Mouse (Mus musculus): ENCODE measurements around the gene Raet1e. TPM values are rescaled to one million over a fixed set of nuclear protein-coding genes. Genes with fewer than 3 reads are reported as not detected.
"Not testable (repeated sequence)": the region's sequence is repeated elsewhere in the genome, so short reads cannot be mapped to it uniquely, and the experiment has no call there.

Raet1e gene
- polyA plus RNA-seq (2015; fragmentation: Nextera tagmentation; extraction: Ambion mirVana), result 0.81 and 1.3 TPM in 2 replicates

DNA sequence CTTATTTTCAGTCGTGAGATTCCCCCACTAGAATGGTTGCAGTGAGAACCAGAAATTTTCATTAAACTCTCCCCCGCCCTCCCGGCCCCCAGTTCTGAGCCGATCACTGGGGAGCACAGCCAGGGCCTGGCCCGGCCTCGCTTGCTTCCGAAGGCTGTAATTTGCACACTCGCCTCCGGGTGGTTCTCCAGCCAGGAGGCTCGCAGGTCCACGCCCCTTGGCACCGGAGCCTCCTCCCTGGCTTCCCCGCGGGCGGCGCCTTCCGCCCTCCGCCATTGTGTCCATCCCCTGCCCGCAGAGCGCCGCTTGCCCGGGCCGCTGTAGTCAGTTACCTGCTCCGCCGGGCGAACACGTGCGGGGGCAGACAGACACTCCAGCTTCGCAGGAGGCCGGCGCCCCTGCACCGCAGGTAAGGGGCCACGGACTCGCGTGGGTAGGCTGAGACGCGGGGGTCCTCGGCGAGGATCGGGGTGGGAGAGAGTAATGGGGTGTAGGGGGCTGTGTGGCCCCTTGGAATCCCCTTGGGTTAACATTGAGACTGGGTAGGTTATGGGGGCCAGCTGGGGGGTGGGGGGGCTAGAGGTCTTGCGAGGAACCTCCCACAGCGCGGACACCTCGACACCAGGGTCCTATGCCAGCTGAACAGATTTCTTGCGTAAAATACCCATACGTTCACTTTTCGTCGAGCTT is at the start of gene Raet1e, which contains the start of gene H60b:
Raet1e (plus strand) TSS at position 260 of the 690 bp plus-strand sequence.
H60b (plus strand) TSS at position 277 of the 690 bp plus-strand sequence.
- H3K27me3 ChIP-seq (replicated peaks), result peaks cover 48% of the 10 kb centered on the region

DNA sequence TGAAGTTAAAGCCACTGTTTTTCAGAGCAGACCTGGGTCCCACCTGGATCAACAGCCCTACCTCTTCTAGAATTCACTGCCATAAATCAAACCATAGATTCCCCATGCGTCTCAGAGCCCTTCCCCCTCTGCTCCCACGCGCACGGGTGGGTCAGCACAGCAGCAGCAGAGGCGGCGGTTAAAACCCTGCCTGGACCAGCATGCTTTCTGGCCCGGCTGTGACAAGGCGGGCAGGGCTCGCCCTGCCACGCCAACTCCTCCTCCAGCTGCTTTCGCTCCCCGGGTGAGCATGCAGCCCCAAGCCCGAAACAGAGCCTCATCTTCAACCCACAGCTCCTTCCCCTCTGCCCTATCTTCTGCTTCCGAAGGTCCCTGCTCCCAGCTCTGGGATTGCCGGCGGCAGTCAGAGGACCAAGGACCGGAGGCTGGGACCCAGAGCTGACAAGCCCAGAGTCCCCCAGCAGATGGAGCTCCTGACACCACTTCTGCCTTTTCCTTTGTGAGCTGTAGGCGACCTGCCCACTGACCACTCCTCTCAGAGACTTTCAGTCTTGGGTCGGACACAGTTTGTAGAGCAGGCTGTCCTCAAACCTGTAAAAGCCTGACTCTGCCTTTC is 17.6 kb upstream of the Raet1e start:
- Histone ChIP-seq H3K27ac (no peak overlapping the region), H3K27me3 (replicated peaks) (no peaks in the 10 kb centered on the region), H3K36me3 (replicated peaks) (no peaks in the 10 kb centered on the region), H3K9ac (peak overlapping the region; percentile 56), H3K4me1 (no peaks in the 10 kb centered on the region), H3K4me2 (peak overlapping the region; percentile 85), H3K9me3 (0 out of 2 replicates have a peak, but pooled peaks cover 2% of the 10 kb centered on the region), H3K4me3 (peak overlapping the region; percentile 46)
- WGBS, result under 1% methylated on average over 19 of the region's 19 CpGs
- peak; percentile 90 for ATAC-seq (replicated peaks)

More for the DNA sequence above, at the start of gene Raet1e, which contains the start of gene H60b:
- not testable (repeated sequence) for H3K9ac ChIP-seq; H3K9me3 ChIP-seq; H3K27ac ChIP-seq; H3K36me3 ChIP-seq (replicated peaks)
- Histone ChIP-seq H3K4me1 (peaks cover 17% of the 10 kb centered on the region), H3K4me3 (peak within 1 kb of the TSS; percentile 24), H3K4me2 (peak within 1 kb of the TSS; percentile 48)
- peak; percentile 76 for ATAC-seq (replicated peaks)
- WGBS, result under 1% methylated on average over 48 of the region's 48 CpGs

- not testable (repeated sequence) for H3K36me3 ChIP-seq (replicated peaks); H3K9ac ChIP-seq; H3K27ac ChIP-seq; H3K9me3 ChIP-seq; H3K4me2 ChIP-seq; H3K27me3 ChIP-seq (replicated peaks); H3K4me3 ChIP-seq; ATAC-seq (replicated peaks); H3K4me1 ChIP-seq
- WGBS, result 92% methylated on average over 1 of the region's 1 CpGs
Measured at GRCm38 (mm10) chr10:22142194-22142593, 16.2 kb upstream of the Raet1e start.

GRCm38 (mm10) chr10:22142926-22143325 is 15.4 kb upstream of the Raet1e start:
- no peaks in the 10 kb centered on the region for H3K36me3 ChIP-seq (replicated peaks)
- H3K4me3 ChIP-seq, result no peak overlapping the region
- no peak for ATAC-seq (replicated peaks)
- no peak overlapping the region for H3K9ac ChIP-seq
- no peaks in the 10 kb centered on the region for H3K4me1 ChIP-seq
- H3K4me2 ChIP-seq, result no peak overlapping the region
- no peaks in the 10 kb centered on the region for H3K27me3 ChIP-seq (replicated peaks)
- 0 out of 2 replicates have a peak, but pooled peaks cover 2% of the 10 kb centered on the region for H3K9me3 ChIP-seq
- WGBS, result 72% methylated on average over 5 of the region's 5 CpGs
- no peak overlapping the region for H3K27ac ChIP-seq

DNA sequence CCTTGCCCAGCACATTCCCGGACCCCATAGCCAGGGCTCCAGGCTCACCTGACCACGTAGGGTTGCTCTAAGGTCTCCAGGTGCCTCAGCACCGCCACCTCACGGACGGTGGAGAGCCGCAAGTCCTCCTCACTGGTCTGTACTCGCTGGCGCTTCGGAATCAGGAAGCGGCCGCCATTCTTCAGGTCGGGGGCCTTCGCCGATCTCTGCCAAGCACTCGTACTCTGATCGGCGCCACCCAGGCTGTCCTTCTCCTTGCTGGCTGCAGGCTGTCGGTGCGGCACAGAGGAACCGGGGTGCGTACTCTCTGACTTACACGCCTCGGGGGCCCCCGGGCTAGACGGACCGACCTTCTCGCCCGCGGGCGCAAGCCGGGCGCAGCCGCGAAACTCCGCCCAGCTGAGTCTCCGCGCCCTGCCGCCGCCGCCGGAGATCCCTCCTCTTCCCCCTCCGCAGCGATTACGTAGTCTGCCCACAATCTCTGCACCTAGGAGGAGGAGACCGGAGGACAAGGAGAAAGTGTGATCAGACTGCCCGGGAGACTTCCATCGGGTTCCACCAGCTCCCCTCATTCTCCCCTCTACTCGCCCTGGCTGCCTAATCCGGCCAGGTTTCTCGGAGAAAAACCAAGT is 9.8 kb upstream of the Raet1e start:
- Histone ChIP-seq H3K4me3 (peak overlapping the region; percentile 52), H3K27me3 (replicated peaks) (peaks cover 24% of the 10 kb centered on the region), H3K4me2 (peak overlapping the region; percentile 92), H3K4me1 (peaks cover 31% of the 10 kb centered on the region), H3K9me3 (no peaks in the 10 kb centered on the region), H3K27ac (no peak overlapping the region), H3K36me3 (replicated peaks) (no peaks in the 10 kb centered on the region), H3K9ac (peak overlapping the region; percentile 45; the same call in 1 of the 2 replicates)
- ATAC-seq (replicated peaks), result peak; percentile 89
- under 1% methylated on average over 50 of the region's 50 CpGs for WGBS

DNA sequence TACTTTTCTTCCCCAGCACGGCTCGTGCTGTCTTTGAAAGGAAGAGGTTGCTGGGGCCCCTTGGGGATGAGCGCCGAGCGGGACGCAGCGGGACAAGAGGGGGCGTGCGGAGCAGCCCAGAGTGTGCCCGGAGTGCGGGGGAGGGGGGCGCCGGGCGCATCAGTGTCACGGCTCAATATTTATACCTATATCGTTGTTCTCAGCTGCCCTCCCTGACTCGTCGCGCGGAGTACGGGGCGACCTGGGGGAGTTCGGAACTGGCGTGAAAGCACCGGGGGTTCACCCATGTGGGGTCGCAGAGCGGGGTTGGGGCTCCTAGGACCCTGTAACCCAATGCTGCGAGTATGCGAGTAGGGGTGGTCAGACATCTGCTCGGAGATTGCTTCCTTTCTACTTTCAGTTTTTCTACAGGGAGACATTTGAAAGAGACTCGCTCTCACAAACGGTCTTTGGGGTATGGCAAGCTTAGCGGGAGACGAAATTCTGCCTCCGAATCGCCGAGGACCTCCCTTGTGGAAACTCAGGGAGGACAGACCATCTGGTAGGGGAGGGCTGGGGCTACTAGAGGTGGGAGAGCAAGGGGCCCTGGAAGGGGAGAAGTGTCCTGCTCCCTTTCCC is 9.2 kb upstream of the Raet1e start, which contains the start of gene E030030I06Rik:
E030030I06Rik (minus strand) TSS at position 198 of the 618 bp plus-strand sequence.
- Histone ChIP-seq H3K4me3 (peak within 1 kb of the TSS; percentile 52), H3K36me3 (replicated peaks) (no peaks in the 10 kb centered on the region), H3K27me3 (replicated peaks) (peaks cover 24% of the 10 kb centered on the region), H3K27ac (no peak within 1 kb of the TSS), H3K4me1 (peaks cover 33% of the 10 kb centered on the region), H3K9me3 (no peaks in the 10 kb centered on the region), H3K4me2 (peak within 1 kb of the TSS; percentile 92), H3K9ac (peak within 1 kb of the TSS; percentile 45; the same call in 1 of the 2 replicates)
- WGBS, result under 1% methylated on average over 37 of the region's 37 CpGs
- ATAC-seq (replicated peaks), result peak; percentile 51

DNA sequence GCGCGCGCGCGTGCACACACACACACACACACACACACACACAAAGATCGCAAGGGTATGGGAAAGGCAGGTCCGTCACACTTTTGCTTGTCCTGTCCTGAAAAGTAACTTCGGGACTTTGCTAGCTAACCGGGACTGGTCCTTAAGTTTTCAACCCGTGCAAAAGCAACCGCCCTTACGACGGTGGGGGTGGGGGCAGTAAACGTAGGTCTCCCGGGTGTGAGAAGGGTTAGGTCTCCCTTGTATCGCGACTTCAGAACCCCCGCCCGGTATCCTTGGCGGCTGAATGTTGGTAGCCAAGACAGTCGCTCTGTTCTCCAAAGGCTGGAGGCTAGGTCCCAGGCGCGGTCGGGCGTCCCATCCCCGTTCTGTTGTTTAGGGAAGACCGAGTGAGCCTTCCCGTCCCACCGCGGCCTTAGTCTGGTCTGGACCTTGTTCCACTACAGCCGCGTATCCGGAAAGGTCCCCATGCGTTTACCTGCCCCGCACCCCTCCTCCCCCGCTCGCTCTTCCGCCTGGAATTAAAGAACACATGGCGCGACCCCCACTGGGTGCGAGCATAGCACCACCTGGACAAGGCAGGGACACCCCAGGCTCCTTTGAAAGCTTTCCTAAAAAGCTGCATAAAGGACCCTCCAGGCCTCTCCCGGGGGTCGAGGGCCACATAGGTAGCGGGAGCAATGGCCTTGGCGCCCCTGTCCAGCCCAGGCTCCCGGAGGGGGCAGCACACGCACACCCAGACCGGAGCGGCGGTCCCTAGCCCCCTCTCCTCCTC is 8.5 kb upstream of the Raet1e start:
- no peak overlapping the region for H3K9ac ChIP-seq
- WGBS, result under 1% methylated on average over 50 of the region's 50 CpGs
- H3K9me3 ChIP-seq, result no peaks in the 10 kb centered on the region
- peaks cover 24% of the 10 kb centered on the region for H3K27me3 ChIP-seq (replicated peaks)
- peak overlapping the region; percentile 52 for H3K4me3 ChIP-seq
- no peak overlapping the region for H3K27ac ChIP-seq
- 0 out of 2 replicates have a peak, but pooled peaks have one; percentile 5 for ATAC-seq (replicated peaks)
- no peaks in the 10 kb centered on the region for H3K36me3 ChIP-seq (replicated peaks)
- peak overlapping the region; percentile 92 for H3K4me2 ChIP-seq
- H3K4me1 ChIP-seq, result peaks cover 35% of the 10 kb centered on the region

GRCm38 (mm10) chr10:22150593-22150992 is 7.8 kb upstream of the Raet1e start:
- Histone ChIP-seq H3K27ac (no peak overlapping the region), H3K9ac (no peak overlapping the region), H3K9me3 (no peaks in the 10 kb centered on the region), H3K4me2 (peak overlapping the region; percentile 92), H3K27me3 (replicated peaks) (peaks cover 31% of the 10 kb centered on the region), H3K4me3 (peak overlapping the region; percentile 52; the same call in 1 of the 2 replicates), H3K4me1 (peaks cover 35% of the 10 kb centered on the region), H3K36me3 (replicated peaks) (no peaks in the 10 kb centered on the region)
- ATAC-seq (replicated peaks), result no peak
- under 1% methylated on average over 27 of the region's 27 CpGs for WGBS

- not testable (repeated sequence) for ATAC-seq (replicated peaks); H3K27ac ChIP-seq; H3K36me3 ChIP-seq (replicated peaks); H3K9me3 ChIP-seq; H3K9ac ChIP-seq
- Histone ChIP-seq H3K27me3 (replicated peaks) (peaks cover 37% of the 10 kb centered on the region), H3K4me2 (peak overlapping the region; percentile 6; the same call in 1 of the 2 replicates), H3K4me3 (0 out of 2 replicates have a peak overlapping the region, but pooled peaks have one; percentile 7), H3K4me1 (peaks cover 35% of the 10 kb centered on the region)
- 1% methylated on average over 55 of the region's 55 CpGs for WGBS
Measured at GRCm38 (mm10) chr10:22151056-22151862, 7.1 kb upstream of the Raet1e start.

DNA sequence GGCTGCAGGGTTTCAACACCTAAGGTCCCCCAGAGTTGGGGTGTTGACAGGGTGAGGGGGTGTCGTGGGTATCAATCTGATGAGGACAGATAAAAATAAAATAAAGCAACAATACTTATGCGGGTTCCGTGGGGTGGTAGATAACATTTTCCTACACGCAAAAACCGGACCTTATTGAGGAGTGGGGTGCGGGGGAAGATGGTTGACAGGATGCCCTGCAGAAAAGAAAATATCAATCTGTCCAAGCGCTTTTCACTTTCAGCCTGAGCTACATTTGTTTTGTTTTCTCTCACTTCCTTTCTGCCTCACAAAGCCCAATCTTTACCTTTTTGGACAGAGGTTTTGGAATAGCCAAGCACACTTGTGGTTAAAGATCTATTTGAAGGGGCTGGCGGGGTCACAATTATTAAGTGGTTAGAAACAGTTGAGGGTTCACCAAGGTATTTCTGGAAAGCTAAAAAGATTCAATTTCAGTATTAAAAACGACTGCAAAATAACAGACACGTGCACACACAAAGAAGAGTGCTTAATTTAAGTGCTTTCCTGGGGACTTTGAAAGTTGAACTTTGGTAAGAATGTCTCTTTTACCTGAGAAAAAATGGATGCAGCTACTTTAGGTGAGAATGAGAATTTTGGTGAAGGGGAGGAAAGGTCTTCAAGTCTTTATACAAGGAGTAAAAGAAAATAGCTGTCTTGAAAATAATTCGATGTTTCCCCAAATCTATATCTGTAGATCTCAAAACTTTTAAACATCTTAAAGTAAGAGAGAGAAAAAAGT is 6.3 kb upstream of the Raet1e start:
- not testable (repeated sequence) for ATAC-seq (replicated peaks); H3K9me3 ChIP-seq; H3K4me3 ChIP-seq; H3K27ac ChIP-seq; H3K4me2 ChIP-seq; H3K36me3 ChIP-seq (replicated peaks); H3K9ac ChIP-seq
- peaks cover 45% of the 10 kb centered on the region for H3K27me3 ChIP-seq (replicated peaks)
- WGBS, result 3% methylated on average over 11 of the region's 11 CpGs
- peaks cover 35% of the 10 kb centered on the region for H3K4me1 ChIP-seq

Measured in midbrain, embryonic 15.5 days (tissue).